Mouse (Mus musculus): ENCODE data around the gene Acp2. TPM values are rescaled to one million over a fixed set of nuclear protein-coding genes. Genes with fewer than 3 reads are reported as not detected.

The Acp2 gene
- polyA plus RNA-seq (2014; fragmentation: Illumina TruSeq; extraction: RNeasy Lipid Tissue Mini Kit (QIAGEN cat#74804); ENCODE audit: low read depth, low replicate concordance): 30.4 TPM

DNA sequence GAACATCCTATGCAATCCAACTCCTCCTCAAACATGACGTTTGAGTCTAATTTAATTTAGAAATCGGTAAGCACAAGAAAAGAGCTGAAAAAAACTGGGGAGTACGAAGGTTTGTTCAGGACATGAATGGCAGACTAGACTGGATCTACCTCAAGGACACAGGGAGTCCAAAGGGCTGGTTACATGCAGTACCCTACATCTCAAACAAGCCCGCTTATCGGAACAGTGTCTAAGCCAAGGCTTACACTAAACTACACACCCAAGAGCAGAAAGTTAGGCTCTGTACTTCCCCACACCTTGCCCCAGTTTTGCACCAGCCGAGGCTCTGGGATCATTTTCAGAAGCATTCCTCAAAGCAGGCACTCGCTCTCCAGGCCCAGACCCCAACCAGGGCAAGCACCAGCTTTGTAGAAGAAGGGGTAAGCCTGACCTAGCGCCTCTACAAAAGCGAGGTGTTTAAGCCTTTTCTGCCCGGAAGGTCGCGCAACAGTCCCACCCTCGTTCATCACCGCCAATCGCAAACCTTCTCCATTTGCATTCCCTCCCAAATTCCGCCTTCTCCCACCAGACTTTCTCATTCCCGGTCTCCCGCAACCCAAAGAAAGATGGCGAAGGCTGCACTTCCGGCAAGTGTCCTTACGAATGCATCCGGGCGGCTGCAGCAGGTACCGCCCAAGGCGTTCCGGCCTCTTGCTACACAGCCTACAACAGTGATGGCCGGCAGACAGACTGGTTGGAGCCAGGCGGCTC lies at the start of gene Acp2, which contains the start of gene Nr1h3:
Gene Acp2, plus strand, starts transcription at position 664 of the 750 bp plus-strand sequence.
Gene Nr1h3, minus strand, starts transcription at position 613 of the 750 bp plus-strand sequence.

GRCm38 (mm10) chr2:91183711-91184405 lies 18.8 kb upstream of the Acp2 start, which contains the start of gene Madd:
Gene Madd (minus strand): TSS chr2:91183837.

DNA sequence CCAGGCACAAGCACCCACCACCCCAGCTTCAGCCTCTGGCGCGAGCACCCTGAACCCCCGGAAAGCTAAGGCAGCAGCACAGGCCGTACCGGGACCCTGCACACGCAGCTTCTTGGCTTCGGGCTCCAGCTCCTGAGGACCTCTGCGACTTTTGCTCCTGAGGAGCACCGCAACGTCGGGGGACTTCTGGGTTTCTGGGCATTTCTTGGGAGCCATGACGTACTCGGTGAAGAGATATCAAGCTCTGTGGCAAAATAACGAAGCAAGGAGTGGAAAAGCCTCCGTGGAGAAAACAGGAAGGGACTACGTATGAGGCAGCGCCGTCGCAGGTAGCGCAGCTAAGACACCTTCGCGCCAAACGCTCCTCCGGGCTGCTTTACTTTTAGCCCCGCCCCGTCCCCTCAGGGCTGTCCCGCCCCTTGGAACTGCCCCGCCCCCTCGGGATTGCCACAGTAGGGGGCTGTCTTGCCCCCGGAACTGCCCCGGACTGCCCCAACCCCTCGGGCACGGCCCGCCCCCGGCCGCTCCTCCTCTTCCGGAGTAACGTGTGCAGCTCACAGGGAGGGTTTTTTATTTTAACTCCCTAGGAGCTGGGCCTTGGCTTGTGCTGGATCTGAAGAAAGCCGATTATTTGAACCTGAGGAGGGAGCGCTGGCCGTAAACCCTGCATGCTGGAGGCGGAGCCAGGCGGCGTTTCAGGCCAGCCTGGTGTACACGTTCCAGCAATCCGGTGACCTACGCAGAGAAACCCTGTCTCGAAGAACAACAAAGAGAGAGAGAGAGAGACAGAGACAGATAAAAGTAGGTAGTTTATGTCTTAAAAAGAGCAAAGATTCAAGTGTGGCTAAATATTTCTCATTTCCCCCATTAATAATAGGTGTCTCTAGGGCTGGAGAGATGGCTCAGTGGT lies 34.2 kb downstream of the Acp2 start, which contains the start of gene Ddb2:
Gene Ddb2, minus strand, starts transcription at position 382 of the 910 bp plus-strand sequence.

DNA sequence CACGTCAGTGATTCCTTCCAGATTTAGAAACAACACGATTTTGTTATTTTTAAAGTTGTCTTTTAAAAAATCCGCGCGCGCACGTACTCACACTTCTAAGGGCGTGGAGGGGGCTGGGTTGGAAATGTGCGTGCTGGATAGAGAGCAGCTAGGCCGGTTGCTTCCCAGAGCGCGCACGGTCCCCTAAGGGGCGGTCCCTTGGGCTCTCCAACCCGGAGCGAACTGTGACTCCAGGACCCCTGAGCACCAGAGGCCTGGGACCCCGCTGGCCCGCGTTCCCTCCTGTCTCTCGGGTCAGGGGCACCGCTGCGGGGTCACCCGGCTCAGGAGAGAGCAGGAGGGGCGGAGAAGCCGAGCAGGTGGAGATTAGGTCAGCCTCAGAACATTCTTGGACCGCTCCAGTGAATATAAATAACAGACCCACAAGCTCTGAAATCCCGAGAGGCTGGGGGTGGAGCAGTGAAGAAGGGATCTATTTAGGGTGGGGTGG lies 53.0 kb downstream of the Acp2 start, which contains the start of gene Pacsin3:
Gene Pacsin3, plus strand, starts transcription at position 294 of the 490 bp plus-strand sequence.

Other genes starting within 250 kb of the Acp2 start
- not detected for gene Rapsn, start 167.3 kb upstream of the Acp2 start, polyA plus RNA-seq (2014; fragmentation: Illumina TruSeq; extraction: RNeasy Lipid Tissue Mini Kit (QIAGEN cat#74804); ENCODE audit: low read depth, low replicate concordance)
- 173 TPM for gene Psmc3, start 148.9 kb upstream of the Acp2 start, polyA plus RNA-seq (2014; fragmentation: Illumina TruSeq; extraction: RNeasy Lipid Tissue Mini Kit (QIAGEN cat#74804); ENCODE audit: low read depth, low replicate concordance)
- 4.7 TPM for gene Slc39a13, start 132.5 kb upstream of the Acp2 start, polyA plus RNA-seq (2014; fragmentation: Illumina TruSeq; extraction: RNeasy Lipid Tissue Mini Kit (QIAGEN cat#74804); ENCODE audit: low read depth, low replicate concordance)
- gene Spi1, start 120.5 kb upstream of the Acp2 start, polyA plus RNA-seq (2014; fragmentation: Illumina TruSeq; extraction: RNeasy Lipid Tissue Mini Kit (QIAGEN cat#74804); ENCODE audit: low read depth, low replicate concordance): 1.9 TPM
- not detected for gene Mybpc3, start 84.7 kb upstream of the Acp2 start, polyA plus RNA-seq (2014; fragmentation: Illumina TruSeq; extraction: RNeasy Lipid Tissue Mini Kit (QIAGEN cat#74804); ENCODE audit: low read depth, low replicate concordance)
- 1.9 TPM for gene Madd, start 19.0 kb upstream of the Acp2 start, polyA plus RNA-seq (2014; fragmentation: Illumina TruSeq; extraction: RNeasy Lipid Tissue Mini Kit (QIAGEN cat#74804); ENCODE audit: low read depth, low replicate concordance)
- 1.1 TPM for gene Nr1h3, start 51 bp upstream of the Acp2 start, polyA plus RNA-seq (2014; fragmentation: Illumina TruSeq; extraction: RNeasy Lipid Tissue Mini Kit (QIAGEN cat#74804); ENCODE audit: low read depth, low replicate concordance)
- gene Ddb2, start 34.1 kb downstream of the Acp2 start, polyA plus RNA-seq (2014; fragmentation: Illumina TruSeq; extraction: RNeasy Lipid Tissue Mini Kit (QIAGEN cat#74804); ENCODE audit: low read depth, low replicate concordance): 12.4 TPM
- gene Pacsin3, start 53.1 kb downstream of the Acp2 start, polyA plus RNA-seq (2014; fragmentation: Illumina TruSeq; extraction: RNeasy Lipid Tissue Mini Kit (QIAGEN cat#74804); ENCODE audit: low read depth, low replicate concordance): 0.77 TPM
- 9.7 TPM for gene Arfgap2, start 62.1 kb downstream of the Acp2 start, polyA plus RNA-seq (2014; fragmentation: Illumina TruSeq; extraction: RNeasy Lipid Tissue Mini Kit (QIAGEN cat#74804); ENCODE audit: low read depth, low replicate concordance)
- gene 1110051M20Rik, start 241.8 kb downstream of the Acp2 start, polyA plus RNA-seq (2014; fragmentation: Illumina TruSeq; extraction: RNeasy Lipid Tissue Mini Kit (QIAGEN cat#74804); ENCODE audit: low read depth, low replicate concordance): 12.6 TPM

All from kidney, adult 10 weeks (tissue).